Mouse (Mus musculus): Measurements from ENCODE around the gene Gm5901. TPM values are rescaled to one million over a fixed set of nuclear protein-coding genes. Genes with fewer than 3 reads are reported as not detected.
"Not testable (repeated sequence)": the region's sequence is repeated elsewhere in the genome, so short reads cannot be mapped to it uniquely, and the experiment has no call there.

Gm5901 gene
- total RNA-seq (2022) = not detected

DNA sequence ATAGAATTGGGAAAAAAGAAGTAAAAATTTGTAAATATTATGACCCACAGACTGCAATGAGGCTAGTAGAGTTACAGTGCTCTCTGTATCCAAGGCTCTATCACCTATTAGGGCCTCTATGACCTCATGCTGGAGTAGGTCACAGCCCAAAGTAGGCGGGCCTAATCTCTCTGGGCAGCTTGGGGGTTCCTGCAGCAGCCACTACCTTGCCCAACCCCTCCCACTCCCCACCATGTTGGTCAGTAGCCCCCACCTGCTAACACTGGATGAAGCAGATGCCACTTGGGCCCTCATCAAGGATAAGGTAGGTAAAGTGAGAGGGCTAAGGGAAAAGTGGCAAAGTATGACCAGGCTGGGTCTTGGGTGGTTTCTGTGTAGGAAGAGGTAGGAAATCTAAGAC is at the start of gene Gm5901:
Gene Gm5901, plus strand, starts transcription at position 173 of the 400 bp plus-strand sequence.
- no peak for DNase-seq (ENCODE audit: low spot score)

DNA sequence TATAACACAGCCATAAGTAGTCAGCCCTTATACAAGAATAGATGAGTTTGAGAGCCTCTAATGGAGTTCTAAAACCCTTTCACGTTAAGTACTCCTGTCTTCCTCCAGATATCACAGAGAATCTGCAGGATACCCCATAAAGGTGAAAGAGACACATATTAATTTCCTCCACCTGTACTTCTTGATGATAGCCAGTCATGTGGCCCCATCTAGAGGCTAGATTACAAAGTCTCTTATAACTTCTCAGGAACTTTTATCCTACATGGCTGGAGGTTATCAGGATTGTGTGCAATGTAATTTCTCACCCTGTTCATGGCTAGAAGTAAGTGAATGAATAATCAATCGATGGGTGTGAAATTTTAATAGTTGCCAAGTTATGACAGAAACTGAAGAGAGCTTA is 49.5 kb upstream of the Gm5901 start:
- no peak for DNase-seq (ENCODE audit: low spot score)

DNA sequence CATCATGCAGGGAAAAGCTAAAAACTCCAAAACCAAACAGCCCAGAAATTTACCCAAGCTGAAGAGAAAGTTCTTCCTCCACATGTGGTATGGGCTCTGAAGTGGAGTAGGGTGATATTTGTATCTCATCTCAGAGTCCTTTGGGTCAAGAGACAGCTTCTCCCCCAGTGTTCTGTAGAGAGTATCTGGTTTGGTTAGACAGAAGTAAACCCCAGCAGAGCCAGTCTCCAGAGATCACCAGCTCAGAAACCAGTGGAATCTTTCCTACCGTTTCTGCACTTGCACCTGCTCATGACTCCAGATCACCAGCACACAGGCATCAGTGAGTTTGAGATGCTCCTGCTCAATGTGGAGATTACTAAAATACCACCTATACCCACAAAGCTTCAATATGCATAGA is 40.8 kb upstream of the Gm5901 start, which contains the start of gene Olfr690:
Gene Olfr690, minus strand, starts transcription at position 101 of the 400 bp plus-strand sequence.
- no peak for DNase-seq (ENCODE audit: low spot score)

DNA sequence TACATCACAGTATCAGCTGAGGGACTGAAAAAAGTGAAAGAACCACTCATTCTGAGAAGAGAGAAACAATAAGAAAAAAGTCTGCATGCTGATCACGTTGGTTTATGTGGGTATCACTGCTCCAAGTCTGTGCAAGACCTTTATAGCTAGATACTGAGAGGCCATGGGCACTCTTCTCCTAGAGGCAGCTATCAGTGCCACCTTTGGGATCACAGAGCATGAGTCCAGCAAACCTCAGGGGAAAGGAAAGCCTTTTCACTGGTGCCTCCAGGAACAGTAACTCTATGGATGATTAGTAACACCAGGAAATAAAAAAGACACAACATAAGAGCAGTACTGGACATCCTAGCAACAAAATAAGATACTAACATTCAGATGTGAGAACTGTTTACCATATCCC is 32.7 kb upstream of the Gm5901 start, which contains the start of gene Olfr691:
Gene Olfr691, minus strand, starts transcription at position 101 of the 400 bp plus-strand sequence.
- no peak for DNase-seq (ENCODE audit: low spot score)

DNA sequence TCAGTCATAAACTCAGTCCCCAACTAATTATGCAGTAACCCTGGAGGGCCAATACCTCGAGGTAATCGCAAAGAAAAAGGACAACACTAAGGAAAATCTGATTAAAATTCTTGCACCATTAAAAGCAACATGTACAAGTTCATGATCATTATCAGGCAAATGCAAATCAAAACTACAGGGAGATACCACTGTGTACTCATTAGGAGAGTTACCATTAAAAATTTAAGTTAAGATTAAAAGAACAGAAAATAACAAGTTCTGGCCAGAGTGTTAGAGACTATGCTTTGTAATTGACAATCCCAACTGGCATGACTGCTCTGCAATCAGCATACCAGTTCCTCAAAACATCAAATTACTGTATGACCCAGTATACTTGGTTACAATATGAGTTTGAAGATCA is 32.1 kb upstream of the Gm5901 start:
- DNase-seq (ENCODE audit: low spot score) = no peak

DNA sequence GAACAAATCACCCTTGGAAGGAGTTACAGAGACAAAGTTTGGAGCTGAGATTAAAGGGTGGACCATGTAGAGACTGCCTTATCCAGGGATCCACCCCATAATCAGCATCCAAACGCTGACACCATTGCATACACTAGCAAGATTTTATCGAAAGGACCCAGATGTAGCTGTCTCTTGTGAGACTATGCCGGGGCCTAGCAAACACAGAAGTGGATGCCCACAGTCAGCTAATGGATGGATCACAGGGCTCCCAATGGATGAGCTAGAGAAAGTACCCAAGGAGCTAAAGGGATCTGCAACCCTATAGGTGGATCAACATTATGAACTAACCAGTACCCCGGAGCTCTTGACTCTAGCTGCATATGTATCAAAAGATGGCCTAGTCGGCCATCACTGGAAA is 18.8 kb upstream of the Gm5901 start:
- DNase-seq (ENCODE audit: low spot score) = not testable (repeated sequence)

DNA sequence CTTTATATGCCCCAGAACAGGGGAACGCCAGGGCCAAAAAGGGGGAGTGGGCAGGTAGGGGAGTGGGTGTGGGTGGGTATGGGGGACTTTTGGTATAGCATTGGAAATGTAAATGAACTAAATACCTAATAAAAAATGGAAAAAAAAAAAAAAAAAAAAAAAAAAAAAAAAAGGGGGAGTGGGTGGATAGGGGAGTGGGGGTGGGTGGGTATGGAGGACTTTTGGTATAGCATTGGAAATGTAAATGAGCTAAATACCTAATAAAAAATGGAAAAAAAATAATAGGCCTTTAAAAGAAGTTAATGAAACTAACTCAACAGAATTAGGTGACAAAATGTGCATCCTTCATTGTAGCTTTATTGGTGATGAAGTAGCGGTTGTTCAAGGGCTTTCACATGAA is 18.4 kb upstream of the Gm5901 start:
- not testable (repeated sequence) for DNase-seq (ENCODE audit: low spot score)

DNA sequence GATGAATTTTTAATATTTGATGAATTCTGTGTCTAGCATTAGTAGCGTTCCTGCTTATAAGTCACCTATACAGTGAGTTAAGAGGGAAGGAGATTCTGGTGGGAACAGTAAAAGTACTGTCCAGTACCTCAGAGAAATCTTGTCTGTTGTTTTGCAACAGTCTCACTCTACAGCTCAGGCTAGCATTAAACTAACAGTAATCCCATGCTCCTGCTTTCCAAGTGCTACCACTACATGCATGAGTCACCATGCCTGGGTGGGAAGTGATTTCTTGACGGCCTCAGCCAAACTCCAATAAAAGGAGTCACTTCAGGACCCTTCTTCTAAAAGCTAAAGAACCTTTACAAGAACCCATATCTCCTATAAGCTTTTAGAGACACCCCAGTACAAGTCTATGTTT is 13.1 kb upstream of the Gm5901 start:
- no peak for DNase-seq (ENCODE audit: low spot score)

DNA sequence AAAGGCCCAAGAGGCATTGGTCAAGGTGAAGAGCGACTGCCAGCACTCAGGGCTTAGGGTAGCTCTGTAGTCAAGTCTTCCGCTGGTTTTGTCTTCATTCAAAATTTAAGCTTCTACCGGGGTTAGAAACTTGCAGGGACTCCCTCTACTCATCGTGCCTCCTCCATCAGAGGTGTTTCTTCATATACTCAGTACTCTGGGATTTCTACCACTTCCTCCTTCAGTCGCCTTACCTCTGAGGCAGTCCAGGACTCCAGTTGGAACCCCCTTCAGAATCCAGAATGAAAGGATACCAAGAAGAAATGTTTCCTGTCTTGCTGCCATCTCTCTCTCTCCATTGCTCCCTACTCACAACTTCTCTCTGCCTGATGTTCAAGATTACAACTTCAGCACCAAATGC is 7.6 kb upstream of the Gm5901 start:
- DNase-seq (ENCODE audit: low spot score) = no peak

DNA sequence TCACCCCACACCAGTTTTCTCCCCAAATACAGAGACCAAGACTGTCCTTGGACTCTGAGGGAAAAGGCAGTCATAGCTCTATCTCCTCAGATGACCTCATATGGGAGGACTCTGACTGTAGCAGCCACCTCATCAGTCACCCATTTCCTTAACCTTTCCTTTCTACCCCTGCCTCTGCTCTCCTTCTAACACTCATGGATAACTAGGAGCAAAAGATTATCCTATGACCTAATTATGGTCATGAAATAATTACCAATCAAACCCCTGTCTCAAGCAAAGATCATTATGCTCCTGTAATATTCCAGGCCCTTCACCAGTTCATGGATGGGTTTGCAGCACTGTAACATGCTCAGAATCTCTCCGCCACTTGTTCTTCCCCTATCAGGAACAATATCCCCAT is 6.9 kb upstream of the Gm5901 start, which contains the start of gene Olfr692:
Gene Olfr692, plus strand, starts transcription at position 301 of the 400 bp plus-strand sequence.
- DNase-seq (ENCODE audit: low spot score) = no peak

DNA sequence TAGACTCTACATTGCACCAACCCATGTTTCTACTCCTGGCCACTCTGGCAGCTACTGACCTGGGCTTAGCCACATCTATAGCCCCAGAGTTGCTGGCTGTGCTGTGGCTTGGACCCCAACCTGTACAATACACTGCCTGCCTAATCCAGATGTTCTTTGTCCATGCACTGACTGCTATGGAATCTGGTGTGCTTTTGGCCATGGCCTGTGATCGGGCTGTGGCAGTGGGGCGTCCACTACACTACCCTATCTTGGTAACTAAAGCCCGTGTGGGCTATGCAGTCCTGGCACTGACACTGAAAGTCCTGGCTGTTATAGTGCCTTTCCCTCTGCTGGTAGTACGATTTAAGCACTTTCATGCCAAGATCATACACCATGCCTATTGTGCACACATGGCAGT is 6.3 kb upstream of the Gm5901 start:
- no peak for DNase-seq (ENCODE audit: low spot score)

DNA sequence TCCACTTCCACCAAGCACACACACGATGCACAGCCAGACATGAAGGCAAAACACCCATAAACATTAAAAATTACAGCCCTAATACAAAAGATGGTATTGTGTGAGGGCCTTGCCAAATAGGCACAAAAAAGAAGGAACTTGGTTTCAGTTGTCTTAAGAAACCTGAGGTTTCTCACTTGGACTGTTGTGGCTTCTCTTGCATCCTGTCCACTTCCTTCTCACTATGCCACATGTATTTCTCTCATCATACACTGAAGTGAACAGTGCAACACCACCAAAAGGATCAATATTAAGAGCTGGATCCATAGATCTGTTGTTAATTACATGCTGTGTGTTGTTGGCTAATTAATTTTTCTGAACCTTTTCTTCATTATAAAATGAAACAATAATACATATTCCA is 1.9 kb upstream of the Gm5901 start:
- DNase-seq (ENCODE audit: low spot score) = no peak

DNA sequence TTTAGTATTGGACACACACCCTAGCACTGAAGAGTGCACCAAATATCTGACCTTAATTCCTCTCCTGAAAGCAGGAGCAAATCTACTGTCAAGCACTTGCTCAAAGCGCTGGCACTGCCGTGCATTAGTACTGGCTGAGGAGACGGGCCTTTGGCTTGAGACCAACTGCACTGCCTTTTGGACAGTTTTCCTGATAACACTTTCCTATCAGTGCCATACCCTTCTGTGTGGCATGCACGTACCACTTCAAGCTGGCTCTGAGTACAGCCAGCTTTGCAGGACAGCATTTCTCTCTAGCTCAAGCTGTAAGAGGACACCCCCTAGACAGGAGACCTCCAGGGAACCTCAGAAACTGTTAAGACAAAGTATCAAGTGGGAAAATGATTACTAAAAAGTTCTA is 1.3 kb upstream of the Gm5901 start:
- peak; percentile 36 for DNase-seq (ENCODE audit: low spot score)

DNA sequence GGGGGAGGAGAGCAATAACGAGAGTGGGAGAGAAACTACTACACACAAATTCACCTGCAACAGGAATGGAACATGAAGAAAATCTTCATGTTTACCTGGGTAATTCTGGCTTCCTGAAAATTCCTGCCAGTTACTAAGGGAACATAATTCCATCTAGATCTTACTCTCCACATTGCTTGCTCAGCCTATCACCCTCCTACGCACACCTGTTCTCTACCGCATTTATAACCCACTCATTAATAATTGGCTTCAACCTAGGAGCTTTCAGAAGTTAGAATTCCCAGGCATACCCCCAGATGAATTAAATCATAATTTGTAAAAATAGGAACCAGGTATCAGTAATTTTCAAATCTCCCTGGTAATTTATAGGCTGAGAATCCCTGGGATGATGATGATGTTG is 862 bp upstream of the Gm5901 start:
- no peak for DNase-seq (ENCODE audit: low spot score)

DNA sequence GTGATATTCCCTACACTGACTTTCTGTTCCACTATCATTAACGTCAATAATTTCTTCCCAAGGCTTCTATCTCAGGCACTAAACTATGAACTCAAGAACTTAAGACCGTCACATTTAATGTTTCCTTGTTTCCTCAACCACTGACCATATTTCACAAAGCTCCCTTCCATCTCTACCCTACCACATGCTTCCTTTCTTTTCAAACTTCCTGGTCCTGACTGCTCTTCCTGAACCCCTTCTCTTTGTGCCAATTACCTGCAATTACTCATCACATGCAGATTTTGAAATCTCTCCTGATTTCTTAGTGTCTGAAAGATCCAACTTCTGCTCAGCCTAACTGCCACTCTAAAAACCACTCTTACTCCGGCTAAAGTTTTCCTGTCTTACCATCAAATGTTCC is 5.5 kb downstream of the Gm5901 start:
- no peak for DNase-seq (ENCODE audit: low spot score)

DNA sequence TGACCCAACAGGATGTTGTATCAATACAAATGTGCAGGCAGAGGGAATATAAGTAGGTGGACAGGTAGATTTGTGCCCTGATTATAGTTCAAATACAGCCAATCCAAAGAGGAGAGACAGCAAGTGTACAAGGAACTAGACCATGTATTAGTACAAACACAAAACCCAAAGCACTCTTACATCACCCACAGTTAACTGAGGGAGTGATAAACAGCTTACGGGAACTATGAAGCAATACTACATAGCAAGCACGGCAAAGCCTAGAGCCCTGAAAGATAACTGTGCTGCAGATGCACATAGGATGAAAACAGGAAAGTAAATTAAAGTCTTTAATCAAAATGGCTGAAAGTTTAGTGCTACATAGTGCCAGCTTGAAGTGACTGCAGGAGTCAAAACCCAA is 12.9 kb downstream of the Gm5901 start:
- no peak for DNase-seq (ENCODE audit: low spot score)

DNA sequence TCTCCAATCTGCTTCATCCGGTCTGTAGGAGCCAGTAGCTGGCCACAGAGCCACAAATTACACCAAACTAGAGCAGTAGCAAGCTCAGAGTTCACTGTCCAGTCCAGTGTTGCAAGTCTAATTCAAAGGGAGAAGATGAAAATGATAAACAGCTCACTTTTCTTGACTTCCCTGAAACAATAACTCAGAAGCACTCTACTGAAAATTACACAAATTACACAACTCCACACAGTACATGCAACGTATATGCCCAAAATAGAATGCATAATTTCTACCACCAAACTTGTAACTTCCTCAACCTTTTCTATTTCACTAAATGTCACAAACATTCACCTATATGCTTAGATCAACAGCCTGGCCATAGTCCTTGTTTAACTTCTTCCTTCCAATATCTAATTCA is 15.4 kb downstream of the Gm5901 start:
- no peak for DNase-seq (ENCODE audit: low spot score)

DNA sequence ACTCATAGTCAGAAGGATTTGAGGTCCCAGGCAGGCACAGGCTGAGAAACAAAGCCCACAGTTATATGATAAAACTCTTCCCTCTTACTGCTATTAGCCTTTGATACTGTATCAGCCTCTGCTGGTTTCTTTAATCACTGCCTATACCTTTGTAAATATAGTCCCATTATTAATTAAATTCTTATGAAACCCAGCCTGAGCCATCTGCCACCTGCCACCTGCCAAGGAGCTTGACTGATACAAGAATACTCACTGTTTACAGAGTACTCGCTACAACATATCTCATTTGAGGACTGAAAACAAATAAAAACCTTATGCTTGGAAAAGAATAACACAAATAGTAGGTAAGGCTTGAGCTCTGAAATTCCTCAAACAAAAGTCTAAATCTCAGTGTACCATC is 19.8 kb downstream of the Gm5901 start:
- no peak for DNase-seq (ENCODE audit: low spot score)

DNA sequence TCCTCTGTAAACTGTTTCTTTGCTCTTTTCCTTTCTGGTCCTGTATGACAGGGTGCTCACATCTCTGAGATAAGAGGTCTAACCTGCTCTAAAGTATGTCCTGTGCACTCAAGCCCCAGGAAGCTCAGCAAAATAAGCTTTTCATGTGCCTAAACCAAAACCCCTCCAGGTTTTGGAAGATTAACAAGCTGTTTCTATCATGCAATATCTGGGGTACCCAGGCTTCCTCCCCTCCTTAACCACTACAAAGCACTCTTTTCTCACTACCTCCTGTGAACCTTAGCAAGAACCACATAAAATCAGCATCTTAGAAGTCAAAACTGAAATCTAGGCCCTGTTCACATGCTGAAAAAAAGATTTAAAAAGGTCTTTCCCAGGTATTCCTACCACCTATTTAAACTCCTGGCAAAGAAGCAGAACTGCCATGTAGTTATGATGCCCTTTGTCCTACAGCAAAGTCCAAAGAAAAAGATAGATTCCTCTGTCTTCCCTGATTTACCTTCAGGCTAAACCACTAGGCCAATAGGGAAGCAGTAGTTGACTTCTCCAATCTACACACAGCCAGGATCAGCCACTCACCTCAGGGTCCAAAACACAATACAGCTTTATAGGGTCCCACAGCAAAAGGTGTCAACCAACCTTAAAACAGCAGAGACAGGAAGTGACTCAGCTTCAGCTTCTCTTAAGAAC is 20.4 kb downstream of the Gm5901 start:
- no peak for DNase-seq (ENCODE audit: low spot score)

DNA sequence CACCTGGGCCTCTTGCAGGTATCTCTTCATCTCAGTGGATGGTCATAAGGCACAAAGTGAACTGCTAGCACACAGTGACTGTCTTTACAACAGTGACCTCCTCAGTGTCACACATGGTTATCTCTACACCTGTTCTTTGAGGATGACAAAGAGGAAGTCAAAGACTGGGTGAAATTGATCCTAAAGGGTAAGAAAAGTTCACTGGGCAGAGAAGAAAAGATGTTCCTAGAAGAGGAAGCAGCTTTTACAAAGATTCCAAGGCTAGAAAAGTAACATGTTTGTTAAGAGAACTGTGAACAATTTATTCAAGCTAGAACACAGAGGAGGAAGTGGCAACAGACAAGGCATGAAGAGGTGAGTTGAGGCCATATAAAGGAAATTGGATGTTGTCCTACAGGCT is 21.3 kb downstream of the Gm5901 start:
- DNase-seq (ENCODE audit: low spot score) = no peak

DNA sequence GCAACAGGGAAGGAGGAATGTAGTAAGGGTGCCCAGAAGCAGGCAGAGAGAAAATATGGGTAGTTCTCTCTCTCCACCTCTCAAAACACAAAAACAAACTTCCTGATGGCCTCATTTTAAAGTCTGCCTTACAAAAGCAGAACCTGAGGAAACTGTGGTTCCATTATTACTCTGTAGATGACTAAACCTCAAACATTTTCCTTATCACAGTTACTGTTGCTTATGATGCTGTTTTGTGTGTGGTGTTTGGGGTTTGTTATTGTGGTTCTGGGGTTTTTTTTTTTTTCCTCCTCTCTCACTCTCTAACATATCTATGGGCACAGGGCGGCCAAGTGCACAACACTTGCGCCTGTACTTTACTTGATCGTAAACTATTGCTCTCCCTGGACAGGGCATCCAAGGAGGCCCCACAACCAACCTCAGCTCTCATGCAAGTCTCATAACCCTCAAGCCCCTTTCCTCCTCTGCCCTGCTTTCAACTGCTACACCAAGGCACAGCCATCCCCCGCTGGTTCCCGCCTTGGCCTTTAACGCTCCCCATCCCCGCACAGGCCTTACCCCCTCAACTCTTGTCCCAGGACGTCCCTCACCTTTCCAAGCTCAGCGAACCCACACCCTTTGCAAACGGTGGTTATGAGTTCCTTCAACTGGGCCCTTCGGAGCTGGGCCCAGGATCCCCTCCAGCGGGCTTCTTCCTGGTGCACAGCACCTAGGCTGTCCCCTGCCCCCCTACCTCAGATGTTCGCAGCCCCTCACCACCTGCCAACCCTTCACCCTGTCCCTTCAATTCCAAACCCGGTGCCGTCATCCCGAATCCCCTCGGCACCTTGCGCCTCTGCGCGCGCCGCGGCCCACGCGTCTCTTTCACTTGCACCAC is 24.5 kb downstream of the Gm5901 start:
- no peak for DNase-seq (ENCODE audit: low spot score)

DNA sequence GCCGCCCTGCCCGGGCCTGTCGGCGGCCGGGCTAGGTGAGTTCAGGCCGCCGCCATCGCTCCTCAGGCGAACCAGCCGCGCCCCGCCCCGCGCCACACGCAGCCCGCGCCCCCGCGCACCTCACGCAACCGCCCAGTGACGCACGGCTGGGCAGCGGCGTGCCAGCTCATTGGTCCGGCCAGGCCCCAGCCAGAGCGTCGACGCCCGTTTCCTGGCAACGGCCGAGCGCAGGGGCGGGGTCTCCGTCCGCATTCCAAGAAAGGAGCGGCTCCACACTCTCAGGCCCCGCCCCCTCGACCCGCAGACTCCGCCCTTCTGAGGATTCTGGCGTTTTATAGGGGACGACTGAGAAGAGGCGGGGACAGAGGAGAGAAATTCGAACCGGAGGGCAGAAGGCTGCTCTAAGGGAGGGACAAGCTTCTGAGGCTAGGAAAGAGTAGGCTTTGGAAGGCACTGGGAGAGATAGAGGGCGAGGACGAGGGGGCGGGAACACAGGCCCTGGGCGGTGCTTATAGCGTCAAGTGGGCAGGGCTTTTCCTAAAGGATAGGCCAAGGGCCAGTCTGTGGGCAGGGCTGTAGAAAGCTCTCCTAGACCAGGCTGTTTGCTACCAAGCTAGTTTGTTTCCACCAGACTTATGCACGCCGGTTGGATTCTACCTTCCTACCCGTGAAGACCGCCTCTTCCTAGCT is 25.2 kb downstream of the Gm5901 start, which contains the start of gene Fam160a2:
Gene Fam160a2, minus strand, starts transcription at position 120 of the 690 bp plus-strand sequence.
- DNase-seq (ENCODE audit: low spot score) = peak; percentile 100
